Mouse (Mus musculus): ENCODE measurements around the gene Gm498.

Gm498 gene

GRCm38 (mm10) chr7:143900667-143901066 lies 34.0 kb downstream of the Gm498 start:
- DNase-seq = peak; percentile 20

- no peak for DNase-seq
Observed at GRCm38 (mm10) chr7:143905176-143905575, 38.5 kb downstream of the Gm498 start.

GRCm38 (mm10) chr7:143905606-143906005 lies 39.0 kb downstream of the Gm498 start:
- DNase-seq = no peak

- no peak for DNase-seq
Observed at GRCm38 (mm10) chr7:143913611-143914010, 47.0 kb downstream of the Gm498 start.

GRCm38 (mm10) chr7:143919031-143919679 lies 52.5 kb downstream of the Gm498 start:
- DNase-seq = no peak

- no peak for DNase-seq
Observed at GRCm38 (mm10) chr7:143929899-143930298, 63.3 kb downstream of the Gm498 start.

- DNase-seq = no peak
Observed at GRCm38 (mm10) chr7:143938647-143939046, 72.0 kb downstream of the Gm498 start.

GRCm38 (mm10) chr7:143939476-143939875 lies 72.8 kb downstream of the Gm498 start:
- no peak for DNase-seq

GRCm38 (mm10) chr7:143942941-143943691 lies 76.5 kb downstream of the Gm498 start:
- no peak for DNase-seq

- no peak for DNase-seq
Observed at GRCm38 (mm10) chr7:143944421-143944980, 77.9 kb downstream of the Gm498 start.
